In the genomic region with DNA sequence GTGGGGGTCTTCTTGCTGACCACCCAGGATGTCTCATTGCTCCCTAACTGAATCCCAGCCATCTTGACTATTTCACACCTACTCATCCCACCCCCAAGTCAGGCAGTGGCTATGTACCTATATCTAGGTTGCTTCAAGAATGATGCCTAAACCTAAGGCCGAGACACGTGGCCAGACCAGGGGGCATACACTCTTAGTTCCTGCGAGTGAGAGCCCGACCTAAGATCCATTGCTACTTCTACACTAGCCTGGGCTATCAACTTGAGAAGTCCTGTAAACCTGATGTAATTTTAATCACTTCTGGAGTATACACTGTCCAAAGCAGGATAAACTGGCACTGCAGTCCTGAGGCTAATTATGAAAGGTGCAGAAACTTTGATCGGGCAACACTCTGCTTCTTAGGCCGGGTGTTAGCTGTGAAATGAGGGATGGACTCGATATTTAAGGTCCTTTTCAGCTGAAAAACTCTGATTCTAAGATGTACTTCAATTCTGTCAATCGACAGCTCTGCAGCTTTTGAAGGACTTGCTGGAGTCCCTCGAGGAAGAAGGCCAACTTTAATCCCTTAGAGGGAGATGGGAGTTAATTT, we compare ENCODE assay signal across 8 mouse cellular contexts. TPM values are rescaled to one million over a fixed set of nuclear protein-coding genes. Genes with fewer than 3 reads are reported as not detected.
A peak's percentile ranks its signal among the peaks of the same experiment; 100 is the strongest.
DNase-seq lines count a peak whose midpoint lies in the region; ATAC-seq and TF ChIP-seq lines count a peak whose summit lies in the region.

No protein-coding gene starts in this region.

- H3K9ac ChIP-seq in heart, embryonic 15.5 days, result peak overlapping the region; percentile 97
- peak overlapping the region; percentile 99 for H3K9ac ChIP-seq in liver, embryonic 11.5 days (ENCODE audit: low read depth, low read length)

- H3K27me3 ChIP-seq in heart, embryonic 15.5 days, result no peaks in the 10 kb centered on the region
- H3K27me3 ChIP-seq in E14TG2a.4 (ENCODE audit: insufficient read depth, low read length), result no peaks in the 10 kb centered on the region
- H3K27me3 ChIP-seq in liver, embryonic 11.5 days (replicated peaks; ENCODE audit: control insufficient read depth, insufficient read depth, low read length), result no peaks in the 10 kb centered on the region

- TF ChIP-seq CTCF in E14TG2a.4 (conservative IDR thresholded peaks at IDR 0.05; ENCODE audit: low read length), result no peak
- no peak for TF ChIP-seq CTCF in embryonic fibroblast, embryonic 13.5 days (IDR thresholded peaks at IDR 0.05; ENCODE audit: borderline replicate concordance, insufficient read depth, low read length)

- H3K27ac ChIP-seq in heart, embryonic 15.5 days, result peak overlapping the region; percentile 100
- peak overlapping the region; percentile 99 for H3K27ac ChIP-seq in embryonic fibroblast, embryonic 13.5 days (ENCODE audit: insufficient read depth, low read length)
- peak overlapping the region; percentile 100 for H3K27ac ChIP-seq in liver, embryonic 11.5 days (ENCODE audit: low read depth, low read length)

- DNase-seq in heart, adult 11 months, result no peak
- no peak for DNase-seq in liver, embryonic 11.5 days (ENCODE audit: low spot score)
- no peak for DNase-seq in lung, adult 18-20 months
- no peak for DNase-seq in left cerebral cortex, adult 9 months (ENCODE audit: low spot score in 2 of 2)

- no peak for ATAC-seq in heart, embryonic 15.5 days (replicated peaks; ENCODE audit: insufficient number of reproducible peaks, insufficient read depth, low FRiP score, low read depth)
- ATAC-seq in liver, embryonic 11.5 days (replicated peaks; ENCODE audit: low FRiP score), result no peak
- no peak for ATAC-seq in monocyte, adult 5-6 weeks (replicated peaks; ENCODE audit: insufficient number of reproducible peaks, low FRiP score, low TSS enrichment, poor library complexity, severe bottlenecking)

- TF ChIP-seq POLR2A in embryonic fibroblast, embryonic 13.5 days (IDR thresholded peaks at IDR 0.05; ENCODE audit: low read depth, low read length), result peak; percentile 51

- 8% methylated on average over 9 of the region's 9 CpGs for WGBS in heart, embryonic 15.5 days
- WGBS in liver, embryonic 11.5 days, result 8% methylated on average over 9 of the region's 9 CpGs

- no peaks in the 10 kb centered on the region for H3K9me3 ChIP-seq in heart, embryonic 15.5 days (replicated peaks)
- no peaks in the 10 kb centered on the region for H3K9me3 ChIP-seq in E14TG2a.4 (ENCODE audit: low read length)
- no peaks in the 10 kb centered on the region for H3K9me3 ChIP-seq in liver, embryonic 11.5 days (ENCODE audit: control insufficient read depth, low read length)

- H3K4me3 ChIP-seq in heart, embryonic 15.5 days, result peak overlapping the region; percentile 94
- H3K4me3 ChIP-seq in E14TG2a.4 (replicated peaks; ENCODE audit: low read length), result peak overlapping the region; percentile 92
- peak overlapping the region; percentile 70 for H3K4me3 ChIP-seq in embryonic fibroblast, embryonic 13.5 days (ENCODE audit: insufficient read depth, low read length)
- peak overlapping the region; percentile 91 for H3K4me3 ChIP-seq in liver, embryonic 11.5 days (ENCODE audit: low read depth, low read length)

- H3K36me3 ChIP-seq in heart, embryonic 15.5 days, result no peaks in the 10 kb centered on the region
- H3K36me3 ChIP-seq in E14TG2a.4 (ENCODE audit: insufficient read depth, low read length), result peaks cover 16% of the 10 kb centered on the region
- H3K36me3 ChIP-seq in liver, embryonic 11.5 days (ENCODE audit: control insufficient read depth, insufficient read depth, low read length), result no peaks in the 10 kb centered on the region

- H3K4me1 ChIP-seq in heart, embryonic 15.5 days (replicated peaks), result peaks cover 47% of the 10 kb centered on the region
- peaks cover 55% of the 10 kb centered on the region for H3K4me1 ChIP-seq in E14TG2a.4 (replicated peaks; ENCODE audit: low read depth, low read length)
- H3K4me1 ChIP-seq in embryonic fibroblast, embryonic 13.5 days (ENCODE audit: control insufficient read depth, insufficient read depth, low read length), result peaks cover 15% of the 10 kb centered on the region; the same call in 1 of the 2 replicates
- peaks cover 36% of the 10 kb centered on the region for H3K4me1 ChIP-seq in liver, embryonic 11.5 days (replicated peaks; ENCODE audit: control insufficient read depth, insufficient read depth, low read length)

- peak overlapping the region; percentile 83 for H3K4me2 ChIP-seq in heart, embryonic 15.5 days
- H3K4me2 ChIP-seq in liver, embryonic 11.5 days, result peak overlapping the region; percentile 82

RNA-seq across cellular contexts. Expression of a gene that starts 1.1 kb away (rescaled TPM):
- polyA plus RNA-seq in heart, embryonic 15.5 days (2015; fragmentation: Nextera tagmentation; extraction: Ambion mirVana), result 10.1 and 12.9 TPM in 2 replicates
- polyA plus RNA-seq in embryonic fibroblast, embryonic 13.5 days (2011; ENCODE audit: insufficient read length, low read depth, missing spikeins), result 24.0 and 29.2 TPM in 2 replicates
- 14.3 and 16.6 TPM in 2 replicates for polyA plus RNA-seq in liver, embryonic 11.5 days (2014; fragmentation: Nextera tagmentation; extraction: Ambion mirVana)
- total RNA-seq in monocyte, adult 5-6 weeks (2017), result 6.7 to 16.7 TPM (median 15.7 TPM) in 3 replicates

RNA-seq across cellular contexts. Expression of a gene that starts 1.8 kb away (rescaled TPM):
- 5.7 and 6.6 TPM in 2 replicates for polyA plus RNA-seq in heart, embryonic 15.5 days (2015; fragmentation: Nextera tagmentation; extraction: Ambion mirVana)
- 13.5 and 15.2 TPM in 2 replicates for polyA plus RNA-seq in embryonic fibroblast, embryonic 13.5 days (2011; ENCODE audit: insufficient read length, low read depth, missing spikeins)
- 9.4 and 11.1 TPM in 2 replicates for polyA plus RNA-seq in liver, embryonic 11.5 days (2014; fragmentation: Nextera tagmentation; extraction: Ambion mirVana)
- 17.2 to 22.9 TPM (median 19.8 TPM) in 3 replicates for total RNA-seq in monocyte, adult 5-6 weeks (2017)

RNA-seq across cellular contexts. Expression of a gene that starts 35.7 kb away (rescaled TPM):
- polyA plus RNA-seq in heart, embryonic 15.5 days (2015; fragmentation: Nextera tagmentation; extraction: Ambion mirVana), result 15.5 and 15.8 TPM in 2 replicates
- polyA plus RNA-seq in embryonic fibroblast, embryonic 13.5 days (2011; ENCODE audit: insufficient read length, low read depth, missing spikeins), result 8.6 and 13.7 TPM in 2 replicates
- polyA plus RNA-seq in liver, embryonic 11.5 days (2014; fragmentation: Nextera tagmentation; extraction: Ambion mirVana), result 4.2 and 5.4 TPM in 2 replicates
- 9.5 to 14.7 TPM (median 11.9 TPM) in 3 replicates for total RNA-seq in monocyte, adult 5-6 weeks (2017)

RNA-seq across cellular contexts. Expression of a gene that starts 43.6 kb away (rescaled TPM):
- 2.9 and 4.0 TPM in 2 replicates for polyA plus RNA-seq in heart, embryonic 15.5 days (2015; fragmentation: Nextera tagmentation; extraction: Ambion mirVana)
- 0.68 TPM in 2 replicates for polyA plus RNA-seq in embryonic fibroblast, embryonic 13.5 days (2011; ENCODE audit: insufficient read length, low read depth, missing spikeins)
- polyA plus RNA-seq in liver, embryonic 11.5 days (2014; fragmentation: Nextera tagmentation; extraction: Ambion mirVana), result 2.4 and 2.8 TPM in 2 replicates
- total RNA-seq in monocyte, adult 5-6 weeks (2017), result 0.10 to 1.3 TPM (median 0.32 TPM) in 3 replicates

RNA-seq across cellular contexts. Expression of a gene that starts 49.0 kb away (rescaled TPM):
- polyA plus RNA-seq in heart, embryonic 15.5 days (2015; fragmentation: Nextera tagmentation; extraction: Ambion mirVana), result 1.8 and 2.2 TPM in 2 replicates
- 1.4 and 1.8 TPM in 2 replicates for polyA plus RNA-seq in embryonic fibroblast, embryonic 13.5 days (2011; ENCODE audit: insufficient read length, low read depth, missing spikeins)
- 0.51 TPM in 2 replicates for polyA plus RNA-seq in liver, embryonic 11.5 days (2014; fragmentation: Nextera tagmentation; extraction: Ambion mirVana)
- 1.9 TPM in 1 of 3 replicates, not detected in the others for total RNA-seq in monocyte, adult 5-6 weeks (2017)
